In genomic region chr2:104395961-104396360, GRCm38 (mm10) we compare ENCODE assay signal across 23 mouse cellular contexts. TPM values are rescaled to one million over a fixed set of nuclear protein-coding genes. Genes with fewer than 3 reads are reported as not detected.
"Had no signal": no experiment of that assay in that cellular context is flagged by ENCODE, and none has a peak within 500 bp of the region (broad histone marks: within the 10 kb centered on the region; RNA-seq: fewer than 3 reads in every experiment).

No protein-coding gene starts in this region.

- H3K27me3 ChIP-seq: liver, embryonic 13.5 days; neural tube, embryonic 12.5 days; neural tube, embryonic 15.5 days had no signal

- H3K9me3 ChIP-seq: liver, embryonic 13.5 days; neural tube, embryonic 12.5 days; neural tube, embryonic 15.5 days had no signal

- H3K4me3 ChIP-seq: left cerebral cortex, adult 2 months; liver, embryonic 13.5 days; neural tube, embryonic 12.5 days; neural tube, embryonic 15.5 days had no signal

- H3K4me1 ChIP-seq: liver, embryonic 13.5 days had no signal

- H3K9ac ChIP-seq: liver, embryonic 13.5 days; neural tube, embryonic 12.5 days; neural tube, embryonic 15.5 days had no signal

- H3K4me2 ChIP-seq: liver, embryonic 13.5 days; midbrain, embryonic 11.5 days; neural tube, embryonic 12.5 days; neural tube, embryonic 15.5 days had no signal

- H3K36me3 ChIP-seq: liver, embryonic 13.5 days; neural tube, embryonic 12.5 days; neural tube, embryonic 15.5 days had no signal

- DNase-seq: kidney, postnatal 10 days; kidney, postnatal 36 days; layer of hippocampus, postnatal 36 days; liver, embryonic 13.5 days; lung, adult 2 months; lung, postnatal 14 days; lung, postnatal 4 days; midbrain, embryonic 14.5 days; right cerebral cortex, adult 18-20 months; right cerebral cortex, postnatal 14 days; right cerebral cortex, postnatal 4 days; thymus, adult 2 months; thymus, postnatal 14 days; thymus, postnatal 4 days had no signal

- H3K27ac ChIP-seq: left cerebral cortex, adult 2 months; liver, embryonic 13.5 days; neural tube, embryonic 12.5 days; neural tube, embryonic 15.5 days; stomach, postnatal 0 days had no signal

RNA-seq across cellular contexts. Expression of gene D430041D05Rik, which starts 14.9 kb away (rescaled TPM):
- total RNA-seq: liver, adult 2 months; megakaryocyte progenitor cell, adult 5-6 weeks; megakaryocyte-erythroid progenitor cell, adult 5-6 weeks had no signal
- polyA plus RNA-seq: liver, adult 2 months; liver, embryonic 16.5 days had no signal
